Mouse (Mus musculus): Measurements from ENCODE around the gene Gm20696.

The Gm20696 gene

DNA sequence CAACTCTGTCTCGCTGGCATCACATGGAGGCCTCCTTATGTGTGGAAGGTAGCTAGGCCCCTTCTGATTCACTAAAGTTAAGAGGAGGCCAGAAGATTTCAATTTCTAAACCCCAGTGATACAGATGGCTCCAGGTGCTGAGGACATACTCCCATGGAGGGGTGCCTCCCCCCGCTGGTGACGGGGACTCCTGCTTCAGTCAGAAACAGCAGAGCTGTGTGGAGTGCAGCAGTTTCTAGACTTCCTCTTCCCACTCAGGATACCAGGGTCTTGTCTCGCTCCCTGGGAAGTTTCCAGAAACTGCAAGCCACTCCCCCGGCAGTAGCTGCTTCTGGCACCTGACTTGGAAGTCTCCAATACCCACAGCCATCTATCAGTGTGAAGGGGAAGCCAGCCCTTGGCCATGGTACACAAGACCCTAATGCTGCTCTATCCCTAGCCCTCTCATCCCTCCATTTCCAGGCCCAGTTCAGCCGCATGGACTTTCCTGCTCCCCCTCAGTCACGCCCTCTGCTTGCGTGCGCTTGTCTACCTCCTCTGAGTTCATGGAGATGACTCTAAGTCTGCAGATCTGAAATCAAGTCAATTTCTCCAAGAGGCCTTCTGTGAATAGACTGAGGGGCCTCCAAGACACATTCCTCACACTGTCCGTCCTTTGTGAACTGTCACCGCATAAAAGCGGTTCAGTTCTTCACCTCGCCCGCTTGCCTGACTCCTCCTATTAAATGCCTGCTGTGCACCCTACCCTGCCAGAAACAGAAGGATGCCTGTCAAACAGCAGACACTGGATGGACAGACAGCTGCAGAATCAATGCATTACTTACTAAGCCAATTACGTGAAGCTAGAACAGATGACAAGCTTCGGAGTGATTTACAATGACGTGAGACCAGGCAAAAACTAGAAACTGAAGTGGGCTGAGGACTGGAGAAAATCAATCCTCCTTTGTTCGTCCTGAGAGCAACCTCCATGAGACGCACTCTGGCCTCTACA is 346.9 kb downstream of the Gm20696 start:
- no peak for DNase-seq

DNA sequence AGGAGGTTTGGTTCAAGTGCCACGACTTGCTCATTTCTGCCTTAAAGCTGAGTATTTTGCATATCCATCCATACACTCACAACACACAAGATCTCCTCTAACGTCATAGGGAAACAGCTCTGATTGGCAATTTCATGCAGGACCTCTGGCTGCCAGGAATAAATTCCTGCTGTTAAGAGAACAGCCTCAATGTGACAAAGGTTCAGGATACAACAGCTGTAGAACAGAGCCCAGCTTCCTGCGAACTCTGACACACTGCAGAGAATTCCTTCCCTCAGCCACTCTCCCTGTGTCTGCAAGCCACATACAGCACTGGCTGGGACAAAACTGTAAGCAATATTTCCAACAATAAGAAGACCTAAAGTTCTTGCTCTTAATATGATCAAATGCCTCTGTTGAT is 351.9 kb downstream of the Gm20696 start:
- DNase-seq: no peak

DNA sequence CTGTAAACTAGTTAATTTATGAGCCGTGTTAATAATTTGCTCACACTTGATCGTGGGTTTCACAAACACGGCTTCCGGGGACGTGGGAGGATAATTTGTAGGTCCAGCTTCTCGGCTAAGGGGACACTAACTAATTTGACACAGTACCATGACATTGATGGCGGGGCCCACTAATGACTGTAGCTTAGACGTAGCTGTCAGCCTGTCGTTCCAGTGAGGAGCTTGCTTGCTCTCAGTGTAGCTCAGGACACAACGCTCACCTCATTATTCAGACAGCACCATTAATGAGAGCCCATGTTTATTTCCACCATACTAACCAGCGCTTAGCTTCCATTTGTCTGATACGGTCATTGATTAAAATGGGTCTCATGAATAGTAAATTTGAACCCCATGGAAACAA is 356.1 kb downstream of the Gm20696 start:
- DNase-seq: no peak

GRCm38 (mm10) chr6:99310171-99310500 is 356.5 kb downstream of the Gm20696 start:
- DNase-seq: no peak

DNA sequence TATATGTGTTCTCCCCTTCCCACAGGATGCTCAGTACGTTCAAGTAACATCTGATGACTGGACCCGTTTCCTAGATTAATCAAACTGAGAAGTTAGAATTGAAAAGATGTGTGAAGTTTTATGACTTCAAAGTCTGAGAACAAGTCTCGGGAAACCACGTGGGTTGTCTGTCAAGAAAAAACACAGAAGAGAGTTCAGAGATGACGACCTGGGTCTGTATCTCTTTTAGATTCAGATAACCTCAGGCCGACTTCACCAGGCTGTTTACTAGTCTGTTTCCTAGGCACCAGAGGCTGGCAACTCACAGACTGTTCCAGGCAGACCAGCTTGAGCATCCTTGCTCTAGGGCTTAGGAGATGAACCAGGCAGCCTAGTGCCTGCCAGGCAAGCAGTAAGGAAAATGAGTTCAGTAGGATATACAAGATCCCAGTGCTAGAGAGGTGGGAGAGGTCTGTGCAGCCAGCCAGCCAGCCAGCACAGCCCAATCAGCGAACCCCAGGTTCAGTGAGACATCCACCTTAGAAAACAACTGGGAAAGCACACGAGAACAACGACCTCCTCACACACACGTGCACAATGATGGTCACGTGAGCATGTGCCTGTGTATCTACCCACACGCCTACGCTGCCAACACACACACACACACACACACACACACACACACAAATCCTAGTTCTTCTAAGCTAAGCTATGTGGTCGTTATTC is 357.0 kb downstream of the Gm20696 start:
- DNase-seq: no peak

DNA sequence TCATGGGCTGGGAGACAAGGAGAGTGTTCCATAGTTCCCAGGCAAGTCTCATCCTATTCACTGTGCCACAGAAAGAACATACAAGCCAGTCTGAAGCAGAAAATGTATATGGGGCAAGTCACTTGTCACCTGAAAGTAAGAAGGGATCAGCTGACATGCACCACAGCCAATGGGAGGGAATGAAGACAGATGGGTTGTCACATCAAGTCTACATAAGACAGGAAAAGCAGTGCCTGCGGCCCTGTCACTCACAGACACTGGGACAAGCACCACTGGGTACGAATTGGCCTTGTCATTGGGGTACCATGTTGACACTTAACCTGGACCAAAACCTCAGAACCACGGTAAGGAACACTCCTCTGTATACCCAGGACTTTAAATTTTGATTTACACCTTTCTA is 360.8 kb downstream of the Gm20696 start:
- no peak for DNase-seq

DNA sequence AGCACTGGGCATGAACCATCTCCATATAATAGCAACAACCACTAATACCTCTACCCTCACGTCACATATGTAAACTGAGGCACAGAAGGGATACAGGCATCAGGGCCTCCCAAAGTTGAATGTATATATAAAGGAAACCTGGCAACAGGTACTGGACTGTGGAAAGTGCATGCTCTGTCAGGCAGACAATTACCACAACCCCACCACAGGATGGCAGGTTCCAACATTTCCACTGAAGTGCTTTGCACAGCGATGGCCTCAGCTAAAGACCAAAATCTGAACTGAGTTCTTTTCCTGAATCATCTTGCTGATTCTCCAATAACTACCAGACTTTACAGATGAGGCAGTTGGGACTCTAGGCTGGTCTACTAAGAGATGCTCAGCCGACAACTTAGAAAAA is 361.4 kb downstream of the Gm20696 start:
- DNase-seq: no peak

- DNase-seq: no peak
Observed at GRCm38 (mm10) chr6:99302662-99303435, 363.7 kb downstream of the Gm20696 start.

GRCm38 (mm10) chr6:99301923-99302322 is 364.7 kb downstream of the Gm20696 start:
- no peak for DNase-seq

DNA sequence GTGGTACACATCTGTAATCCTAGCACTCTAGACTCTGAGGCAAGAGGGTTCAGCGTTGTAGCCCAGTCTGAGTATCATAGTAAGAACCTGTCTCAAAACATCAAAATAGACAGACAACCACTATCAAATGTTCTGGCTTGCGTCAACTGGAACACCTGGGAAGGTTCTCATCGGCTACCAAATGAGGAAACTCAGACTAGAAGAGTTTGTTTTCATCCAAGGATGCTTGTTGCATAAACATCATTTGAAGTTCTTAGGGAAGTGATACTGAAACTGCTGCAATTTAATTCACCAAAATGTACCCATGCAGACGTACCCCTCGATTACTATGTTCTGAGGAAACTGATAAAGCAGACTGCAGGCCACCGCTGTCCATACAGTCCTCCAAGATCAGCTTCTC is 366.4 kb downstream of the Gm20696 start:
- no peak for DNase-seq

DNA sequence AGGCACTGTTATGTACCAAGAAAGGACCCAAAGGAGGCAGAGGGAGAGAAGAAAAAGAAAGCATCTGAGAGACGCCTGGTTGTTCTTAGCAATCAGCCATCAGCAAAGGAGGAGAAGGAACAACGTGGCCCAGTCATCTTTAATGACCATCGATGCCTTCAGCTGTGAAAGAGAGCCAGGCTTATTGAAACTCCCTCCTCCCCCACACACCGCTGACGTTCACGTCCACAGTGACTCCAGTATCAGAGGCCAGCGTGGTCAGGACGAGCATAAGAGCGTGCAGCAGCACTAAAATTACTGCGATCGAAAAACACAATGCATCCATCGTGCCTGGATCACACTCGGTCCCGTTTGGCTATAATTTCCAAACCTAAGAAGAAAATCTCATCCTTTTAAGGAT is 367.4 kb downstream of the Gm20696 start:
- DNase-seq: peak in 1 of 2 experiments; percentile 25

GRCm38 (mm10) chr6:99297535-99297934 is 369.1 kb downstream of the Gm20696 start:
- DNase-seq: no peak

DNA sequence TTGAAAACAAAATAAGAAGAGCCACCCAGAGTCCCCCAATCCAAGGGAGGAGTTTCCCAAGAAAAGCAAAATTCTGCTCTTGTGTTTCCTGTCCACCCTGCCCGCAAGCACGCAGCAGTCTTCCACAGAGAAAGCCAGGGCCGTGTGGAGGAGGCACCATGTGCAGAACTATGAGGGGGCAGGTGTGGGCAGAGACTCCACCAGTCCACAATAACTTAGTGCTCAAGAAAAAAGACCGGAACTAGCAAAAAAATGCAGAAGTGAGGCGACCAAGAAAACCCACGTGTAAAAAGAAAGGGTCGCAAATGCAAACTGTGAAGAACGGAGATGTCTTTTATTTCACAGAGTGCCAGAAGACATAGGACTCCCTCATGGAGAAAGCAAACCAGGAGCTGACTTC is 371.1 kb downstream of the Gm20696 start:
- DNase-seq: peak; percentile 25 to 49

- DNase-seq: no peak
Observed at GRCm38 (mm10) chr6:99289220-99289619, 377.4 kb downstream of the Gm20696 start.

DNA sequence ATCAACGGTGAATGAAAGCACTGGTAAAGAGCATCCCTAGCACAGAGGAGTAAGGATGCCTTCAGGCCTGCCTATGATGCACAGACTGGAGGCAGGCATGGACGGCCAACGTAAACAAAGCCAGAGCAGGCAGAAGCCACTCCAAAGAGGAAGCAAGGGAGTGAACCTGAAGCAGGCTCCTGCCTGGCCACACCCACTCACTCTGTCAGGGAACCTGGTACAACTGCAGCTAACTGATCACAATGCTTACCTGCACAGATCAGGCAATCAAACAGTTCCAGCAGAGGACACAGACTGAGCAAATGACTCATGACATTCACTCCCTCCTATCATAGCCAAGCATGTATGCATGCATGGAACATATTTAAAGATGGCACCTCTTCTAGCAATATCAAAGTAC is 381.6 kb downstream of the Gm20696 start:
- DNase-seq: no peak

GRCm38 (mm10) chr6:99284019-99284418 is 382.6 kb downstream of the Gm20696 start:
- DNase-seq: no peak

- no peak for DNase-seq
Observed at GRCm38 (mm10) chr6:99282866-99283657, 383.5 kb downstream of the Gm20696 start.

DNA sequence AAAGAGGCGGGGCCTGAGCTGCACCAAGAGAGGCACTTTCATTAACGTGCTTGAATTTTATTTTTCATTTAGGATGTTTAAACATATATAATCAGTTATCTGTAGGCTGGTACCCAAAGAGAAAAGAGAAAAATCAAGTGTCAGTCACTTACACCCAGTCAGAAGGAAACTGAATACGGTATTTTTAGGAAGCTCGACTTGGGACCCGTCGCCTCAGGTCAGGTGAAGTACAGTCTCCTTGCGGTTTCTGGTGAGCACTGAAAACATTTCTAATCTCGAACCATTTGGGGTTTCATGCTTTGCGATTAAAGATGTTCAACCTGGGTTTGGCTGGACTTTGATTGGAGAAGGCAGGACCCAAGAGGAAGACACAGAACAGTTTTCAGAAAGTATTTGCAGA is 385.2 kb downstream of the Gm20696 start:
- DNase-seq: no peak

DNA sequence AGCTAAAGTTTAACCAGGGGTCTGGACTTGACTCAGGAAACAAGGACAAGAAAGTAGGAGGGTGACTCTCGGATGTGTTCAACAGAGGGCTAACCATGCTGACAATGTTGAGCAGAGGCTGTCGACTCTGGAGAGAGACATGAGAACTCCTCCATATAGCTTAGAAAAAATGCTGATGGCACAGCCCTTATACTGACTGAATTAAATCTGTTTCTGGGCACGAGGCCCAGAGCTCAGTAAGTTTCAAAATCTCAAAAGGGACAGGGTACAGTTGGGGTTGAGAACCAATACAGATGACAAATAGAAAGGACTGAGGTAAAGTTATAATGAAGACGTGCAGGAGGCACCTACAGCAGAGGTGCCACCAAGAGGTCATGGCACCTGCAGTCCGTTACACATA is 386.0 kb downstream of the Gm20696 start:
- no peak for DNase-seq

DNA sequence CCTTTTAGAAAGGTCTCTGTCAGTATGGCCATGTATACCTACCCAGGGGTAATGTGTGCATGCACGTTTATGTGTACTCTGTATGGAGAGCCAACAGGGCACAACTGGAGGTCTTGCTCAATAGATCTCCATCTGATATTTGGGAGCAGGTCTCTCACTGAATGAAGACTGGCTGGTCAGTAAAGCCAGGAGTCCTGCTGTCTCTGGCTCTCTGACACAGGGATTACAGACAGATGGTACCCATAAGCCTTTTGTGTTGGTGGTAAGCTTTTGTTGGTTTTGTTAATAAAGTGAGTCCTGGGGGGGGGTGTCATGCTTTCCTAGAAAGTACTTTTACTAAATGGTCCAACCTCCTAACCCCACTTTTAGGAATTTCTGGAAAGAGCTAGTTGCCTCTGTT is 389.3 kb downstream of the Gm20696 start:
- no peak for DNase-seq

GRCm38 (mm10) chr6:99276297-99276653 is 390.3 kb downstream of the Gm20696 start:
- no peak for DNase-seq
